ENCODE assay signal across 8 mouse cellular contexts in genomic region chr16:4639831-4640237, GRCm38 (mm10). TPM values are rescaled to one million over a fixed set of nuclear protein-coding genes. Genes with fewer than 3 reads are reported as not detected.
DNase-seq lines count a peak whose midpoint lies in the region; ATAC-seq and TF ChIP-seq lines count a peak whose summit lies in the region.

Vasn (plus strand) TSS chr16:4639941.
Dnaja3 (plus strand) TSS chr16:4639989.

- peak within 1 kb of the TSS; percentile 73 for H3K4me2 ChIP-seq in hindbrain, embryonic 14.5 days (replicated peaks)

- H3K9me3 ChIP-seq in G1E (replicated peaks), result no peaks in the 10 kb centered on the region
- no peaks in the 10 kb centered on the region for H3K9me3 ChIP-seq in hindbrain, embryonic 14.5 days (ENCODE audit: control insufficient read depth, low read length)

- H3K36me3 ChIP-seq in G1E (replicated peaks), result peaks cover 97% of the 10 kb centered on the region
- H3K36me3 ChIP-seq in hindbrain, embryonic 14.5 days (replicated peaks; ENCODE audit: control insufficient read depth, insufficient read depth), result 0 out of 2 replicates have a peak, but pooled peaks cover 5% of the 10 kb centered on the region

- no peak for TF ChIP-seq CTCF in G1E (IDR thresholded peaks at IDR 0.05; ENCODE audit: low read depth, low read length)

- DNase-seq in G1E (ENCODE audit: low spot score), result peak; percentile 61
- DNase-seq in gastrocnemius, adult 18-20 months (ENCODE audit: low spot score), result peak; percentile 92
- peak; percentile 65 for DNase-seq in hindbrain, embryonic 14.5 days (ENCODE audit: low spot score)
- peak; percentile 48 to 57 for DNase-seq in layer of hippocampus, postnatal 36 days
- peak; percentile 94 for DNase-seq in lung, postnatal 25 days (ENCODE audit: low spot score)
- peak; percentile 62 for DNase-seq in retina, postnatal 7 days (ENCODE audit: low read depth, low spot score)
- peak; percentile 83 to 91 for DNase-seq in urinary bladder, postnatal 36 days (ENCODE audit: low spot score in 2 of 2)

- whole genome bisulfite sequencing in hindbrain, embryonic 14.5 days, result 3% methylated on average over 22 of the region's 22 CpGs

- ATAC-seq in G1E (ENCODE audit: extremely low read depth, insufficient number of reproducible peaks, low FRiP score, poor library complexity, severe bottlenecking), result peak; percentile 81
- ATAC-seq in common myeloid progenitor, adult 5-6 weeks (replicated peaks; ENCODE audit: low read depth, poor library complexity, severe bottlenecking), result peak; percentile 88
- ATAC-seq in hindbrain, embryonic 14.5 days (ENCODE audit: low FRiP score), result peak; percentile 89

- peaks cover 41% of the 10 kb centered on the region for H3K4me1 ChIP-seq in G1E (ENCODE audit: insufficient read depth, low read depth, low read length)
- H3K4me1 ChIP-seq in hindbrain, embryonic 14.5 days (replicated peaks; ENCODE audit: control insufficient read depth, insufficient read depth, low read length), result peaks cover 39% of the 10 kb centered on the region

- no peaks in the 10 kb centered on the region for H3K27me3 ChIP-seq in G1E (ENCODE audit: insufficient read depth, low read length)
- H3K27me3 ChIP-seq in hindbrain, embryonic 14.5 days (ENCODE audit: control insufficient read depth, insufficient read depth, low read length), result no peaks in the 10 kb centered on the region

- H3K27ac ChIP-seq in hindbrain, embryonic 14.5 days, result 0 out of 2 replicates have a peak within 1 kb of the TSS, but pooled peaks have one; percentile 15

- peak within 1 kb of the TSS; percentile 67; the same call in 1 of the 2 replicates for H3K4me3 ChIP-seq in G1E (ENCODE audit: low read depth, low read length)
- H3K4me3 ChIP-seq in hindbrain, embryonic 14.5 days (replicated peaks; ENCODE audit: low read length), result peak within 1 kb of the TSS; percentile 35

- peak within 1 kb of the TSS; percentile 59 for H3K9ac ChIP-seq in hindbrain, embryonic 14.5 days

RNA-seq across cellular contexts. Expression of gene Vasn, which starts in this region (rescaled TPM):
- total RNA-seq in G1E (2014; fragmentation: Nextera tagmentation), result 0.30 TPM in 1 of 2 replicates, not detected in the other
- total RNA-seq in G1E (2017), result 0.05 and 0.12 TPM in 2 replicates
- 0.03 and 0.04 TPM in 2 replicates for polyA plus RNA-seq in G1E (2012)
- total RNA-seq in common myeloid progenitor, adult 5-6 weeks (2017), result 0.10 and 0.46 TPM in 2 replicates
- 1 to 10 TPM; 4.1 to 5.0 TPM for total RNA-seq in gastrocnemius, adult 18-20 months (2021)
- 6.4 and 6.6 TPM in 2 replicates for polyA plus RNA-seq in hindbrain, embryonic 14.5 days (2014; fragmentation: Nextera tagmentation; extraction: Ambion mirVana)
- 1 to 10 TPM; 4.4 to 5.7 TPM for total RNA-seq in layer of hippocampus, postnatal 36 days (2021)

RNA-seq across cellular contexts. Expression of gene Dnaja3, which starts in this region (rescaled TPM):
- total RNA-seq in G1E (2014; fragmentation: Nextera tagmentation) (53.1 and 56.1 TPM in 2 replicates), G1E (2017) (63.5 and 73.2 TPM in 2 replicates)
- 23.9 and 33.1 TPM in 2 replicates for polyA plus RNA-seq in G1E (2012)
- 55.8 and 68.1 TPM in 2 replicates for total RNA-seq in common myeloid progenitor, adult 5-6 weeks (2017)
- total RNA-seq in gastrocnemius, adult 18-20 months (2021), result 100 to 1,000 TPM in 1 of 2 experiments, 10 to 100 TPM in 1; 91.1 to 101 TPM
- 54.6 and 64.8 TPM in 2 replicates for polyA plus RNA-seq in hindbrain, embryonic 14.5 days (2014; fragmentation: Nextera tagmentation; extraction: Ambion mirVana)
- 10 to 100 TPM; 61.7 to 65.6 TPM for total RNA-seq in layer of hippocampus, postnatal 36 days (2021)

Comparison
In these comparisons a context has a peak if more than half of its experiments do, and no peak if none do; other contexts are left out.
1. Peak in every context shown above with its lines: DNase-seq, ATAC-seq, H3K4me3 ChIP-seq and H3K27ac ChIP-seq.